Mouse (Mus musculus) kidney, postnatal 10 days (tissue): Measurements from ENCODE around the gene Pglyrp2.

Source experiments
- DNase-seq: peaks from one replicate; pipeline ENCODE4 v3.0.0; 2021; ENCODE audit warnings: mixed read lengths

Gene Pglyrp2

DNA sequence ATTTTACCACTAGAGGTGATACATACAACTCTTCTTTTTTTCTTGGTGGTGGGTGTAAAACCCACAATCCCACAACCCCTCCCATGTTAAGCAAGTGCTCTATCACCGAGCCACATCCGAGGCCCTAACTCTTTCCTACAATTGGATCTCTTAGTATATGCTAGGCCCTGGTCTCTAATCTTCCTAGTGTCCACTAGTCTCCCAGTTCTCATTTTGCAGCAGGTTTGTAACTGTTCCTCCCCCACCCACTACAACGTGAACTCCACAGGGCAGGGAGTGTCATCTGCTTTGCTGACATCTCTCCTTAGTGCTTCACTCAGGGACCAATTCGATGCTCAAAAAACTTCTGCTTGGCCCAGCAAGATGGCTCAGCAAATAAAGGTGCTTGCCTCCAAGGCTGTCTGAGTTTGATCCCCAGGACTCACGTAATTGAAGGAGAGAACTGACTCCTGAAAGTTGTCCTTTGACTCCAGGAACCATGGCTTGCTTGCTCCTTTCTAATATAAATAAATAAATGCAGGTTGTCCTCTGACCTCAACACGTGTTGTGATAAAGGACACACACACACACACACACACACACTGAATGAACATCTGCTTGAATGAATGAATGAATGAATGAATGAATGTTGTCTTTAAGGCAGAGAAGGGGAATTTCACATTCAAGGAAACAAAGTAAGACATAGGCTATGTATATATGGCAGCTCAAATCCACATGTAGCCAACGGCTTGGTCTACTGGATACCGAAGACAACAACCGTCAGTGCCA, 21.8 kb downstream of the Pglyrp2 start:
- DNase-seq: no peak

DNA sequence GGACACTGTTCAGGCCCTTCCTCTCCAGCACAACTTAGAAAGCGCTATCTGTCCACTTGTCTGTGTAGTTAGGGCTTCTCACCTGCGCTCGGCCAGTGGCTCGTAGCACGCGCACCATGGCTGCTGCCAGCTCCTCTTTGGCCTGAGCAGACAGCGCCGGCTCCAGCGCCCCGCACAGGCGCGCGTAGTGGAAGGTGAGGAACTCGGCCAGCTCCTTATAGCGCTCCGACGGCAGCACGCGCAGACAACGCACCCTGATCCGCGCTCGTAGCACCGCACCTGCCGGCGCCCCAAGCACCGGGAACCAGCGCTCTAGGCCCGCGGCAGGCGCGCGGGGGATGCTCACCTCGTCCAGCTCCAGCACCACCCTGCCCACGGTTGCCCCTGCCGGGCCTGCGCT, 27.7 kb downstream of the Pglyrp2 start:
- no peak for DNase-seq

DNA sequence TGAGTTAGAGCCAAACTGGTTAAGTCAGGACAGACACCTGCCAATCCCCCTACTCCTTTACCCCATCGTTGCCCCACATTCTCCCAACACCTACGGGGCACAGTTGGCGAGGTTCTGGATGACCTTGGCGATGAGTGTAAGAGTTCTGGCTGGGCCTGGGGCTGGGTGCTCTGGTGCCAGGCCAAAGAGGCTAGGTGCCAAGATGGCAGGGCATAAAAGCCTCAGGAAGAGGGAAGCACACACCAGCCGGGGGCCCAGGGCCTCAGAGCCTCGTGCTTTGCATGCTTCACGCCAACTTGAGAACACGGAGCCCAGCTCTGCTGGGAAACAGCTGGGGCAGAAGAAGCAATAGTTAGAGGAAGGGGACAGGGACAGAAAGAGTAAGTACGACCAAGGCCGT, 30.0 kb downstream of the Pglyrp2 start:
- no peak for DNase-seq

DNA sequence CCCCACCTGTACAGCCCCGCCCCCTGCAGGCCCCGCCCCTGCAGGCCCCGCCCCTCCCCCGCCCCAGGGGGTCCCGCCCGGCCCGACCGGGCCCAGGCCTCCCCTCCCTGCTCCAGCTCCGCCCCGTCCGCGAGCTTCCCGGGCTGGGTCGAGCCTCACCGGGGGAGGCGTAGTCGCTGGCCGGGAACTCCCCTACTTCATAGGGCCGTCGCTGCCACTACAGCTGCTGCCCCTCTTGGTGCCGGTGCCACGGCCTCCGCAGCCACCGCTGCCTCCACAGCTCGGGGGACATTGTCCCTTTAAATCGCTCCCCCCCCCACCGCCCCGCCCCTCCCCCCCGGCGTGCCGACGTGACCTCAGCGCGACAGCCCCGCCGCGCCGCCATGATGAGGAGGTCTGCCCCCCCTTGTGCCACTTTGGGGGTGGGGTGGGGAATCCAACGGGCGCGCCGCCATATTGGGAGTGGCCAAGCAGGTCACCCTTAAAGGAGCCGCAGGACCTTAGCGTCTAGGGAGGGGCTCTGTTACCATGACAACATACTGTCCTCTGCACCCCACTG, 34.8 kb downstream of the Pglyrp2 start, which contains the start of gene Wiz:
TSS of gene Wiz (minus strand) at position 339 of the 559 bp plus-strand sequence.
- peak; percentile 97 for DNase-seq

DNA sequence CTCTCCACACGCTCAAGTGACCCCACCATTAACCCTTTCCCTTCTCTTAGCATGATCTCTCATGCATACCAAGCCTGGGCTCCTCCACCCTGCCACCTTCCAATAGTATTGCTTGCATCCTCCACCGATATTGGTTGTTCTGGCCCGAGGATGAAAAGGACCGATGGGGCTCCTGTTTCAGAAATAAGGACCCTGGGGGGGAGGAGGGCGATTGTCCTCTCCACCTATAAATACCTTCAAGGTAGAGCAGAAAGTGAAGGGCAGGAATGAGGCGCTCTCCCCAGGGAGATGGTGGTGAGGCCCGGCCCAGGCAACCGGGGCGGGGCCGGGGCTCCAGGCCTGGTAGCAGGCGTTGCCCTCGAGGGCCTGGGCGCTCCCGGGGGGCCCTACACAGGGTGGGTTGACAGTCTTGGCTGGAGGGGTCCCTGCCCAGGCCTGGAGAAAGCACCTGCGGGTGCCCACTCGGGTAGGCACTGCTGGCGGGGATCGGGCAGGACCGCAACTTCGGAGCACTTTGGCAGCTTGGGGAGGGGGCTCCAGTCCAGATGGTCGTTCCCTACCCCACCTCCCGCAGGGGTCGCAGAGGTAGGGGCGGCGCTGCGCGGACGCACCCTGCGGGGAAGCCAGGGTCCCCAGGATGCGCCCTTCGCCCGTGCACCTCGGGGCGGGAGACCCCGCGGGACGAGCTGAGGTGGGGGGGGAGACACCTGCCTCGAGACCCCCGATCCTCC, 35.4 kb downstream of the Pglyrp2 start:
- DNase-seq: peak; percentile 58

DNA sequence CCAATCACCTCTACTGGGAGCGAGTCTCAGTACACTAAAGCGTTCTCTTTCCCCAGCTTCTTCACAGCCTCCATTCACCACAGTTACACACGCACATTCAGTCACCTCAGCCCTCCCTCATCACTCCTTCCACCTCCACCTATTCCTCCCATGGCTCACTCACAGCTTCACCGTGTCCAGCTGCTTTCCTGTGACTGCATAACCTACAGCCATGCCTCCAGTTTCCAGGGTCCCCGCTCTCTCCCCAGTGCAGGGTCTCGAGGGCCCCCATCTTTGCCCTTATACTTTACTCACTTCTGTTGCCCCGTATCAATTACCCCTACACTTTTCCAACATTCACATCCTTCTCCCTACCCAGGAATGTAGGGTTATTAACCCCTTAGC, 36.0 kb downstream of the Pglyrp2 start:
- no peak for DNase-seq

DNA sequence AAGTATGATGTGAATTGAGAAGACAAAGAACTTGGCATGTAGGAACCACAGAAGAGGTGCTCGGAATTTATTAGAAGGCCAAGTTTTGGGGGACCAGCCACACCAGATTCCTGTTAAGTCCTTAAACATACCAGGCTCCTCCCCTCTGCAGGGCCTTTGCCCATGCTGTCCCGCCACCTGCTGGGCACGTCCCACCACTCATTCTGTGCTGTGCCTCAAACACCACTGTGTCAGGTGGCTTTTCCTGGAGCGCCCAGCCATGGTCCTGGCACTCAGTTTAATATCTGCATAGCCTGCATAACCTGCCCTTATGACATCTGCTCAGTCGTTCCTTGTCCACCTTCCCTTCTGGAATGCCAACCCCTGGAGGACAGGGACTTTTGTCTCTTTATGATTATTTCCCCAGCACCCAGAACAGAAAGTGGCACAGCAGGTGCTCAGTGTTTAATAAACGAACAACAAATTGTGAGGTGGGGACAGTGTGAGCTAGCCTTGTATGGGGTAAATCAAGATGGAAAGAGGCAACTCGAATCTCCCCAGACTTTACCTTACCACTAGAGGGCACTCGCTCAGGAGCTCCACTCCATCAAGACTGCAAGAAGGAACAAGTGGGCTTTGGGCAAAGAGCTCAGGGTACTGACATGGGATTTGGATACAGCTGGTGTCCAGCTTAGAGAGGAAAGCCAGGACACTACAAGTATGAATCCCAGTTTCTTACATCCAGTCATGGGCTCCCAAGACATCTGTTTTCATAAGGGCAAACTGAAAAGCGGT, 37.1 kb downstream of the Pglyrp2 start:
- peak; percentile 58 for DNase-seq

DNA sequence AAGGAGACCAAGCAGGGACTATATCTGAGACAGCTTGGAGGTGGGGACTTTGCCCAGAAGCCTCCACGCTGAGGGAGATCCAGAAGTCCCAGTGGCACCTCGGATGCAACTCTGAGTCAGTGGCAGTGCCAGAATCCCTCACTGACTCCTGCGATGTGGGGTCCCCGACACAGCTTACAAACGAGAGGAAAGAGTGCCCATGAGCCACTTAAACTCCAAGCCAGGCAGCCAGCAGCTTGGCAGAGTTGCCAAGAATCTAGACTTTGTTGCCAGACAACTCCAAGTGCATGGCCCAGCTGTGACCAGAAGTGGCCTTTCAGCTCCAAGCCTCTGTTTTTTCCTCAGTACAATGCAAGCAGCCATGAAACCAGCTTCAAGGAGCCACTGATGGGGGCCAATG, 40.3 kb downstream of the Pglyrp2 start:
- DNase-seq: no peak

DNA sequence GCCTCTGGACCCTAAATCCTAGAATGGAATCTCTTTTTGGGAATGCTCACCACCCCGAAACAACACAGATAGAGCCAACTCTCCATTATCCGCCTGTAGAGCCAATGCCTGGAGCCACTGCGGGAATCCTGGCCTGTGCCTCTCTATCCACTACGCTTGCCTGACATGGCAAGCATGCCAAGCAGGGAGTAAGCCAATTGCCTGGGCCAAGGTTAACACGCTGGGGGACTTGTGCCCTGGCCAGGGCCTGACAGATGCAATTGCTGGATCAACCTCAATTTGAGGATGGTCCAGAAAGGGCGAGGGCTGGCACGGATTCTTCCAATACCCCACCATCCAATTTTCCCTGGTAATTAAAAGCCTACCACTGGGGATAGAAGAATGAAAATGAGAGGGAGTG, 41.4 kb downstream of the Pglyrp2 start:
- no peak for DNase-seq

DNA sequence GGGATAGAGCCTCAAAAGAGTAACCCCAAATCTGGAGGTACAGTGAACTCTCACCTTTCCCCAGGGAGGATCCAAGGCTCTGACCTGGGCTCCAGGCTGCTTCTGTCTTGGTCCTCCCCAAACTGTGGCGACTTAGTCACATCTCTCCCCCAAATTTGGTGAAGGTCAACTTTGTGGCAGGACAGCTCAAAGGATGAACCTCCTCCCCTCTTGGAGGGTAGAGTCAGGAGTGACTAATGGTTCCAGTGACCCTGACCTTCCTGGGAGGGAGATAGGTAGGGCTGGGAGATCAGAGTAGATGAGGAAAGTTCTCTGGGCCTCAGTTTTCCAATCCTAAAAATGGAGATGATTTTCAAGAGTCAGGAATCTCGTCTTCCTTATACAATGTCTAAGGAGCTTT, 45.2 kb downstream of the Pglyrp2 start:
- DNase-seq: no peak

DNA sequence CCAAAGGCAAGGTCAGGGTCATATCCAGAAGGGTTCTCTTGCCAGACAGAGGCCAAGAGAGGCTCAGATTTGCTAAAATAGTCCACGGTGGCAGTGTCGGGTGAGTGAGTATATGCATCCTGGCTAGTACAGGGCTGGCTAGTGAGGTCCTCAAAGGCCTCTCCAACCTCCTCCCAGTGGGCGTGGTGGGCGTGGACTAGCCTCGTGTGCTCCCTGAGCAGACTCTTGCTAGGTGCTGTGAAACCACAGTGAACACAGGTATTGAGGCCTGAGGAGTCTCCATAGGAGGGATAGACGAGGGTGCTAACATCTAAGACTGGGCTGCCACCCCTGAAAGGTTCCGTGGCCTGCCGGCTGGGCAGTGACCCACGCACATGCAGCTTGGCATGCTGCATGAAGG, 46.8 kb downstream of the Pglyrp2 start:
- no peak for DNase-seq

DNA sequence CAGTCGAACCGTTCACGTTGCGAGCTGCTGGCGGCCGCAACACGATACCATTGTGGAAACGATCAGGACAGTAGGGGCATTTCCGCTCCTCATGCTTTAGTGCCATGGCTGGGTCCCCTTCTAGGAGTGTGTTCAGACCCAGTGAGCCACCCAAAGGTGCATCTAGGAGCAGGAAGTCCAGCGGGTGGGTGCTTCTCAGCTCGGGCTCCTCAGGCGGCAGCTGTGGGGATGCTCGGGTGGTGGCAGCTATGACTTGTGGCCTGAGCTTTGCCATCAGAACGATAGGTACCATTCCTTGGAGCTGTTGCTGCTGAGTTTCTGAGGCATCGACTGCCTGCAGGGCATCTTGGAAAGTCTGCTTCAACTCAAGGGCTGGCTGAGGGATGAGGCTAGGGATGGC, 47.5 kb downstream of the Pglyrp2 start:
- DNase-seq: no peak

DNA sequence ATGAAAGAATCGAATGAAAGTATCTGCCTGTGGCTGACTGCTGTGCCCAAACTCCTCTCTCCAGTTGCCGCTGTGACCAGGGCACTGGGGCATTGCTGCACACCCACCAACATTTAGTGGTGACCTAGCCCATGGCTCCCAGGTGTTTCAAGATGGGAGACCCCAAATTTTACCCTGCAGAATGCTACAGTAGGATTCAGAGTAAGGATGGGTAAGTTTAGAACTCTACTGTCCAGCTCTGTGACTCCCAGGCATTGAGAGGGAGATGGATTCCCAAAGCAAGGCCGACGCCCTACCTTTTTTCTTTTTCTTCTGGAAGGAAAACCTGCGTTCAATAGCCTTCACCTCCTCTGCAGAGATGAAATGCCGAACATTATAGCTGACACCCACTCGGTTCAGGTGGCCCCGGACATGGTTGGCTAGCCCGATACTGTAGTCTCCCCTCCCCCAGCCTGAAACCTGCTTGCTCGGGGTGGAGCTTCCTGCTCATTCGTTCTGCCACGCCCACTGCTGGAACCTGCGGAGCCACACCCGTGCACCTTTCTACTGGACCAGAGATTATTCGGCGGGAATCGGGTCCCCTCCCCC, 54.9 kb downstream of the Pglyrp2 start:
- DNase-seq: no peak

DNA sequence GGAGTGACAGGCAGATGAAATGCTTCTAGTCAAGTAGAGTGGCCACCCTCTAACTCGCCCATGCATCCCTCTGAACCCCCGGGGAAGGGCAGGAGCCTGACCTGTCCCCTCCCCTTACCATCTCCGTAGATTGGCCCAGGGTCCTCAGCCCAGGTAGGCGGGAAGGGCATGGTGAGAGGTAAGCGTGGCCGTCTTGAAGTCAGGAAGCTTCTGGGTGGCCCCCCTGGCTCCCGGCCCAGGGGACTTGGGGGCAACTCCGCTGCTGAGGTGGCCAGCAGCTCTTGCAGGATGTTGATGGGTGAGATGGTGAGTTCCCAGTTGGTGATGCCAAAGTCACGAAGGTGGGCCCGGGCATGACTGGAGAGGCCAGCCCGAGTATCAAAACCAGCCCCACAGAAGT, 56.3 kb downstream of the Pglyrp2 start:
- DNase-seq: no peak

DNA sequence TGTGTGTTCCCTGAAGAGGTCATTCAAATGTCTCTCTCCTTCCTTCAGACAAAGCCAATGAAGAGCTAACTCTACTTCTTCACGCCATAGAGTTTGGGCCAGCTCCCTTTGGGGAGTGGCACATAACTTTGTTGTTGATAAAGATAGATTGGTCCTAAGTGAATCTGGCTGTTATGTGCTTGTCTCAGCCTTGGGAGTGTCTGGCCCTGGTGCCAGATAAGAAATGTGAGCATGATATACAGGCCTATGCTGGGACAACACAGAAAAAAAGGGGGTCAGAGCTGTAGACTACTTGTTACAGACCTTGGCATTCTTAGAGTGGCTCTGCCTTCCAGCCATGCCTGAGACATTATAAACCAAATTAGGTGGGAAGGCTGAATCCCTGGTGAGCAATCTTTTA, 58.7 kb downstream of the Pglyrp2 start:
- DNase-seq: no peak

DNA sequence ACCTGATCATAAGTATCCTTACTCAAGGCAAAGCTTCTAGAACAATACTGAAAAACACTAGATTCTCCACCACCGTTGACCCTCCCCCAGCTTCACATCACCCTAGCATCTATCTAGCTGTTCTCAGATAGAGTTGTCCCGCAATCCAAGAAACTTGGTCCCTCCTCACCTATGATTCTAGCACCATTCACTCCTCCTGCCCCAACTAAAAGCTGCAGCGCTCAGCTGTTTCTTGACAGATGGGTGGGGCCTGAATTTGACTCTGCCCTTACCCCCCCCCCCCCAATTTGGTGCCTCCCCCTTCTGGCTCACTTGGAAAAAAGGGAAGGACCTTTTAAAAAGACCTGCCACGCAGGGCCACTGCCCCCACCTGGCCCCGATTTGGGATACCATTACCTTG, 59.1 kb downstream of the Pglyrp2 start:
- no peak for DNase-seq

DNA sequence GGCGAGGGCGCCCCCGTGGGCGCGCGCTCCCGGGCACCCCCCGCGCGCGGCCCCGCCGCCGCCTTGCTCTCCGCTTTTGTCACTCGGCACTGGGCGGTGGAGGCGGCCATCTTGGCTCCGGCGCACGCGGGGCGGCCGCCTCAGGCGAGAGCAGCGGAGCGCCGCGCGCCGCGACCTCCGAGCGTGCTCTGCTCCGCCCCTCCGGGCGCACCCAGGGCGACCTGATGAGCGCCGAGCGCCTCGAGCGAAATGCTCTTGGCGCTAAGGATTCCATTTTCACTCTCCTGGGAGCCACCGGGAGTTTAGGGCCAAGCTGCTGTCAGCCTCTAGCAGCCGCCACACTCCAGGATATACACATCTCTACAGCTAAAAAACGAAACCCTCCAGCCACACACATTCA, 59.6 kb downstream of the Pglyrp2 start:
- DNase-seq: peak; percentile 94

DNA sequence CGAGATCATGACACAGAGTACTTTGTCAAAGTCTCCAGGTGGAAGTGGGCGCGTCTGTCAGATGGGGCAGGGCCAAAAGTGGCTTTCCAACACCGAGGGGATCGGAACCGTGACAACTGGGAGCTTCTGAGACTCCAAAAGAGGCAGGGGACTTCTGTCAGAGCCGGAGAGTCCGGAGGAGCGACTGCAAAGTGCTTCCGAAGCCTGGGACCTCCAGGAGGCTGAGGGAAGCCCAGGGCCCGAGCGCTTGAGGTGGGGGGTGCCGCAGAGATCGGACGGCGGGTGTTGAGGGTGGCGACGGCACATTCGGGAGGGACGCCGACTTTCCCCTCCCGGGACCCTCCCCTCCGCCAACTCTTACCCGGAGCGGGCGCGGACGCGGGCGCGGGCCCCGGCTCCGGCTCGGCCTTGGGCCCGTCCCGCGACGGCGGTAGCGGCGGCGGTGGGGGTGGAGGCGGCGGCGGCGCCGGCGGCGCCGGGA, 60.1 kb downstream of the Pglyrp2 start:
- DNase-seq: peak; percentile 44

DNA sequence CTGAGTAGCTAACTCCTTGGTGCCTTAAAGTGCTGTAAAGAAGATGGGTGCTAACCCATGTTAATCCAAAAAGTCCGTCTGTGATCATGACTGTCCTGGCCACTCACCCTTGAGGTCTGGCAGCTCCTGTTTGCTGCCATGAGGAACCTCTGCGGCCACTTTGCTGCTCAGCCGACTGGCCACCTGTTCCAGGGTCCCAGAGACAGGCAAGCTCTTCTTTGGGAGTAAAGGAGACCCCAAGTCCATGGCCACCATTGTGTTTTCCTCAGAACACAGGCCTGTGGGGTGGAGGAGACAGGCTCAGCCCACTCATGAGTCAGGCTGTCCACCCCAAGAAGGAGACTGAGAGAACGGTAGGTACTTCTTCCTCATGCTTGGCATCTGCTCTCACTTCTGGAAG, 61.3 kb downstream of the Pglyrp2 start:
- no peak for DNase-seq
